ENCODE assay signal across 12 mouse cellular contexts in genomic region chrX:101268755-101269124, GRCm38 (mm10). TPM values are rescaled to one million over a fixed set of nuclear protein-coding genes. Genes with fewer than 3 reads are reported as not detected.
DNase-seq lines count a peak whose midpoint lies in the region; ATAC-seq and TF ChIP-seq lines count a peak whose summit lies in the region.
"Had no signal": no experiment of that assay in that cellular context is flagged by ENCODE, and none has a peak within 500 bp of the region (broad histone marks: within the 10 kb centered on the region; RNA-seq: fewer than 3 reads in every experiment).

Gm20489 (minus strand) TSS chrX:101269023.

- peaks cover 19% of the 10 kb centered on the region for H3K4me1 ChIP-seq in erythroblast, embryonic 14.5 days (ENCODE audit: control insufficient read depth)
- H3K4me1 ChIP-seq in kidney, embryonic 16.5 days (ENCODE audit: insufficient read depth, low read length): no peaks in the 10 kb centered on the region
- H3K4me1 ChIP-seq in bone marrow, adult 2 months (ENCODE audit: control insufficient read depth, insufficient read depth, low read length): no peaks in the 10 kb centered on the region; the same call in 1 of the 2 replicates
- peaks cover 9% of the 10 kb centered on the region for H3K4me1 ChIP-seq in liver, embryonic 15.5 days (replicated peaks)
- H3K4me1 ChIP-seq: embryonic facial prominence, embryonic 15.5 days had no signal

- no peak within 1 kb of the TSS for H3K27ac ChIP-seq in kidney, embryonic 16.5 days (ENCODE audit: low read length)
- H3K27ac ChIP-seq in bone marrow, adult 2 months (ENCODE audit: control insufficient read depth, insufficient read depth, low read depth, low read length, poor library complexity): peak within 1 kb of the TSS; percentile 72
- no peak within 1 kb of the TSS for H3K27ac ChIP-seq in liver, embryonic 15.5 days (replicated peaks)
- H3K27ac ChIP-seq: embryonic facial prominence, embryonic 15.5 days; hindbrain, embryonic 10.5 days had no signal

- H3K4me2 ChIP-seq in kidney, embryonic 16.5 days (replicated peaks; ENCODE audit: low read depth, low read length): peak within 1 kb of the TSS; percentile 27
- H3K4me2 ChIP-seq in liver, embryonic 15.5 days: peak within 1 kb of the TSS; percentile 30
- H3K4me2 ChIP-seq: embryonic facial prominence, embryonic 15.5 days had no signal

- peak within 1 kb of the TSS; percentile 9 for H3K4me3 ChIP-seq in erythroblast, embryonic 14.5 days (replicated peaks)
- no peak within 1 kb of the TSS; the same call in 1 of the 2 replicates for H3K4me3 ChIP-seq in kidney, embryonic 16.5 days (ENCODE audit: low read length)
- H3K4me3 ChIP-seq in bone marrow, adult 2 months (replicated peaks; ENCODE audit: control insufficient read depth, low read depth, low read length): peak within 1 kb of the TSS; percentile 73
- H3K4me3 ChIP-seq in liver, embryonic 15.5 days (replicated peaks): no peak within 1 kb of the TSS
- H3K4me3 ChIP-seq: embryonic facial prominence, embryonic 15.5 days; hindbrain, embryonic 10.5 days had no signal

- no peak for DNase-seq in kidney, adult 8-10 months
- no peak for DNase-seq in cerebellum, postnatal 10 days
- no peak for DNase-seq in ovary, postnatal 36 days (ENCODE audit: low spot score)
- DNase-seq: left cerebral cortex, postnatal 4 days had no signal

- H3K36me3 ChIP-seq in erythroblast, embryonic 14.5 days (ENCODE audit: control insufficient read depth): no peaks in the 10 kb centered on the region
- no peaks in the 10 kb centered on the region for H3K36me3 ChIP-seq in kidney, embryonic 16.5 days (ENCODE audit: insufficient read depth, low read length)
- H3K36me3 ChIP-seq in liver, embryonic 15.5 days (replicated peaks): no peaks in the 10 kb centered on the region
- H3K36me3 ChIP-seq: embryonic facial prominence, embryonic 15.5 days; hindbrain, embryonic 10.5 days had no signal

- no peak for TF ChIP-seq POLR2A in bone marrow, adult 2 months (IDR thresholded peaks at IDR 0.05; ENCODE audit: borderline replicate concordance, control insufficient read depth, low read depth, low read length)

- no peaks in the 10 kb centered on the region for H3K9me3 ChIP-seq in erythroblast, embryonic 14.5 days (ENCODE audit: control insufficient read depth, low read length)
- no peaks in the 10 kb centered on the region for H3K9me3 ChIP-seq in kidney, embryonic 16.5 days (ENCODE audit: low read length)
- no peaks in the 10 kb centered on the region for H3K9me3 ChIP-seq in liver, embryonic 15.5 days (replicated peaks)
- H3K9me3 ChIP-seq: embryonic facial prominence, embryonic 15.5 days; hindbrain, embryonic 10.5 days had no signal

- no peak for ATAC-seq in erythroblast, adult 5-6 weeks (replicated peaks; ENCODE audit: low FRiP score, poor library complexity, severe bottlenecking)
- ATAC-seq in kidney, embryonic 16.5 days (ENCODE audit: low FRiP score, low TSS enrichment): no peak
- ATAC-seq in liver, embryonic 15.5 days (ENCODE audit: insufficient read depth): no peak
- ATAC-seq: intestine, embryonic 16.5 days had no signal

- no peak for TF ChIP-seq CTCF in bone marrow, adult 2 months (IDR thresholded peaks at IDR 0.05; ENCODE audit: control insufficient read depth, insufficient read depth, low read length)

- H3K9ac ChIP-seq in kidney, embryonic 16.5 days (replicated peaks; ENCODE audit: low read length): no peak within 1 kb of the TSS
- no peak within 1 kb of the TSS for H3K9ac ChIP-seq in liver, embryonic 15.5 days
- H3K9ac ChIP-seq: embryonic facial prominence, embryonic 15.5 days had no signal

- peaks cover 9% of the 10 kb centered on the region for H3K27me3 ChIP-seq in erythroblast, embryonic 14.5 days (ENCODE audit: control insufficient read depth)
- H3K27me3 ChIP-seq in kidney, embryonic 16.5 days (ENCODE audit: insufficient read depth, low read length): peaks cover 15% of the 10 kb centered on the region; the same call in 1 of the 2 replicates
- H3K27me3 ChIP-seq in liver, embryonic 15.5 days: peaks cover 18% of the 10 kb centered on the region; the same call in 1 of the 2 replicates
- H3K27me3 ChIP-seq: embryonic facial prominence, embryonic 15.5 days had no signal

- WGBS in kidney, embryonic 16.5 days: 53% methylated on average over 3 of the region's 3 CpGs
- 15% methylated on average over 3 of the region's 3 CpGs for WGBS in bone marrow, adult 2 months
- 36% methylated on average over 3 of the region's 3 CpGs for WGBS in liver, embryonic 15.5 days (ENCODE audit: insufficient replicate concordance)

RNA-seq across cellular contexts. Expression of gene Gm20489, which starts in this region (rescaled TPM):
- polyA plus RNA-seq in erythroblast, embryonic 14.5 days (2012): not detected in 2 replicates
- total RNA-seq in erythroblast, adult 5-6 weeks (2015; ENCODE audit: low replicate concordance): not detected in 2 replicates
- total RNA-seq in erythroblast, adult 5-6 weeks (2017; ENCODE audit: low replicate concordance): not detected in 2 replicates
- not detected in 2 replicates for polyA plus RNA-seq in kidney, embryonic 16.5 days (2015; fragmentation: Nextera tagmentation; extraction: Ambion mirVana)
- polyA plus RNA-seq in bone marrow, adult 2 months (2011; ENCODE audit: insufficient read depth, insufficient read length, low replicate concordance, missing spikeins): not detected in 2 replicates
- not detected in 2 replicates for polyA plus RNA-seq in liver, embryonic 15.5 days (2015; fragmentation: Nextera tagmentation; extraction: Ambion mirVana)
- total RNA-seq: left cerebral cortex, postnatal 4 days had no signal
- polyA plus RNA-seq: embryonic facial prominence, embryonic 15.5 days; hindbrain, embryonic 10.5 days; intestine, embryonic 16.5 days had no signal

Comparison
In these comparisons a context has a peak if more than half of its experiments do, and no peak if none do; other contexts are left out.
1. H3K4me3 ChIP-seq: peak in erythroblast, embryonic 14.5 days (single experiment) and bone marrow, adult 2 months (single experiment); none in kidney, embryonic 16.5 days (single experiment) and liver, embryonic 15.5 days (single experiment).